Mouse (Mus musculus): ENCODE measurements around the gene Cldn20. TPM values are rescaled to one million over a fixed set of nuclear protein-coding genes. Genes with fewer than 3 reads are reported as not detected.

Gene Cldn20
- polyA plus RNA-seq, 1 experiment from 2014 or later, result 0.32 TPM

DNA sequence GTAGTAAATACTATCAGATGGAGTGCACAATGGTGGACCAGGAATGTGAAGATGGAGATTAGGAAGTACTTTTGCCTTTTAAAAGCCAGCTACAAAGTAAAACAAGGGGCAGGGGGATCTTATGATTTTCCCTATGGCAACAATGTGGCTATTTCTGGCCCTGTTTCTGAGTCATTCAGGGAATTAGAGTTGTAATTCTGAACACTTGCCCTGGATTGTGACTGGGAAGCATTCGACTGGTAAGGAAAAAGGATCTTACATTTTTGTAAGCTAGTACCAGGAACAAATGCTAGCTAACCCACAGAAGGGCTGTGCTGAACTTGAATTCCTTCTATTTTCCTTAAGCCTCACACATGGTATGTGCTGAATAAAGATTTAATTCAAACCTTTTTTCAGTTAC, 713 bp upstream of the Cldn20 start:
- 84% methylated on average over 1 of the region's 1 CpGs for WGBS
- no peak overlapping the region for H3K4me3 ChIP-seq
- H3K27ac ChIP-seq, result no peak overlapping the region
- H3K9me3 ChIP-seq, result no peaks in the 10 kb centered on the region
- no peak overlapping the region for H3K4me2 ChIP-seq
- no peaks in the 10 kb centered on the region for H3K4me1 ChIP-seq
- H3K36me3 ChIP-seq, result no peaks in the 10 kb centered on the region
- H3K9ac ChIP-seq, result no peak overlapping the region
- H3K27me3 ChIP-seq, result no peaks in the 10 kb centered on the region
- no peak for ATAC-seq (ENCODE audit: borderline replicate concordance, extremely low read depth, low FRiP score, low TSS enrichment)

- no peaks in the 10 kb centered on the region for H3K4me1 ChIP-seq
These were observed 1.1 kb downstream of the Cldn20 start for GRCm38 (mm10) chr17:3533425-3533824.

DNA sequence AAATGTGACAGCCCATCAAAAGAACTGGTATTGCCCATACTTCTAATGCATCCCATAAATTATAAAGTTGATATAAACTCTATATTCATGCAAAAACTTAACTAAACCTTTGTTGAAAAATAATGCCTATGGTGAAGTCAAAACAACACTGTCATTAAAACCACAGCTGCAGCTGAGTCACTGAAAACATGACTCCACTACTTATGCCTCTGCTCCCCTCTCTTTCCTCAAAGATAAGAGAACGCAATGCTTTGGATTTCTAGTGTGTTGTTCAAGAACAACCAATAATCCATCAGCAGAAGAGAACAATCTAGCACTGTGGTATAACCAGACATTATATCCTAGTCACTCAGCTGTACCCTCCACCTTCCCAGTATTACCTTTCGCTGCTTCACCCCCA, 8.0 kb downstream of the Cldn20 start:
- Histone ChIP-seq H3K27me3 (no peaks in the 10 kb centered on the region), H3K4me3 (no peak overlapping the region), H3K4me1 (no peaks in the 10 kb centered on the region), H3K4me2 (no peak overlapping the region), H3K9me3 (no peaks in the 10 kb centered on the region), H3K9ac (no peak overlapping the region), H3K36me3 (peaks cover 2% of the 10 kb centered on the region; the same call in 1 of the 2 replicates), H3K27ac (no peak overlapping the region)
- 80% methylated on average over 2 of the region's 2 CpGs for WGBS
- ATAC-seq (ENCODE audit: borderline replicate concordance, extremely low read depth, low FRiP score, low TSS enrichment), result no peak

More at GRCm38 (mm10) chr17:3533425-3533824, 1.1 kb downstream of the Cldn20 start:
- no peak overlapping the region for H3K4me2 ChIP-seq
- no peaks in the 10 kb centered on the region for H3K27me3 ChIP-seq
- H3K9ac ChIP-seq, result no peak overlapping the region
- H3K9me3 ChIP-seq, result no peaks in the 10 kb centered on the region
- ATAC-seq (ENCODE audit: borderline replicate concordance, extremely low read depth, low FRiP score, low TSS enrichment), result no peak
- WGBS, result 23% methylated on average over 1 of the region's 1 CpGs
- H3K36me3 ChIP-seq, result no peaks in the 10 kb centered on the region
- no peak overlapping the region for H3K27ac ChIP-seq
- H3K4me3 ChIP-seq, result no peak overlapping the region

- H3K27me3 ChIP-seq, result no peaks in the 10 kb centered on the region
- no peaks in the 10 kb centered on the region for H3K9me3 ChIP-seq
- no peaks in the 10 kb centered on the region for H3K4me1 ChIP-seq
- peaks cover 4% of the 10 kb centered on the region; the same call in 1 of the 2 replicates for H3K36me3 ChIP-seq
- no peak for ATAC-seq (ENCODE audit: borderline replicate concordance, extremely low read depth, low FRiP score, low TSS enrichment)
- H3K9ac ChIP-seq, result no peak overlapping the region
- H3K4me3 ChIP-seq, result no peak overlapping the region
- H3K4me2 ChIP-seq, result no peak overlapping the region
- no peak overlapping the region for H3K27ac ChIP-seq
- 52% methylated on average over 5 of the region's 5 CpGs for WGBS
These were observed 8.7 kb downstream of the Cldn20 start for GRCm38 (mm10) chr17:3541033-3541432.

DNA sequence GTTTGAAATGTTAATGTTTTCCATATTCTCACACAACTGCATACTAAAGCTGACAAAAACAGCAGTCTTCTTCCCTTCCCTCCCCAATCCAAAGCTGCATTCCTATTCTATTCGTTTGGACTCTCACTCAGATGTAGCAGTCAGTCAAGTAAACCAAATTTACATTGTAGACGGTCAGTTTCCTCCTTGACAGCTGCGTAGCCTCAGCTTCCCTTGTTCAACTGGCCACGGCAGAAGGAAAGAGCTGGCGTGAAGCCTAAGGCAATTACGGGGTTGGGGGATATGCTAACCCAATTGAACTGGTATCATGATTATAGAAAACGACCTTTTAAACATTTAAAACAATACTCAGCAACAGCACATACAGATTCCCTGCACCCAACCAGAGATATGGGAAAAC, 15.4 kb downstream of the Cldn20 start:
- no peak overlapping the region for H3K4me3 ChIP-seq
- 49% methylated on average over 7 of the region's 7 CpGs for WGBS
- no peaks in the 10 kb centered on the region for H3K4me1 ChIP-seq
- no peak overlapping the region for H3K27ac ChIP-seq
- no peak overlapping the region for H3K4me2 ChIP-seq
- H3K36me3 ChIP-seq, result 0 out of 2 replicates have a peak, but pooled peaks cover 2% of the 10 kb centered on the region
- no peaks in the 10 kb centered on the region for H3K27me3 ChIP-seq
- H3K9me3 ChIP-seq, result no peaks in the 10 kb centered on the region
- H3K9ac ChIP-seq, result no peak overlapping the region
- ATAC-seq (ENCODE audit: borderline replicate concordance, extremely low read depth, low FRiP score, low TSS enrichment), result no peak

GRCm38 (mm10) chr17:3556251-3556650, 23.9 kb downstream of the Cldn20 start:
- Histone ChIP-seq H3K9me3 (no peaks in the 10 kb centered on the region), H3K9ac (no peak overlapping the region), H3K4me1 (peaks cover 7% of the 10 kb centered on the region; the same call in 1 of the 2 replicates), H3K27ac (no peak overlapping the region), H3K4me2 (peak overlapping the region; percentile 66), H3K36me3 (no peaks in the 10 kb centered on the region), H3K4me3 (peak overlapping the region; percentile 75; the same call in 1 of the 2 replicates), H3K27me3 (no peaks in the 10 kb centered on the region)
- no peak for ATAC-seq (ENCODE audit: borderline replicate concordance, extremely low read depth, low FRiP score, low TSS enrichment)
- WGBS, result 51% methylated on average over 1 of the region's 1 CpGs

- 1% methylated on average over 60 of the region's 60 CpGs for WGBS
- no peaks in the 10 kb centered on the region for H3K36me3 ChIP-seq
- ATAC-seq (ENCODE audit: borderline replicate concordance, extremely low read depth, low FRiP score, low TSS enrichment), result peak; percentile 99
These were observed 25.3 kb downstream of the Cldn20 start, which contains the start of gene Tfb1m for GRCm38 (mm10) chr17:3557331-3558311. Gene Tfb1m (minus strand): TSS chr17:3557781.

GRCm38 (mm10) chr17:3558356-3558870, 26.1 kb downstream of the Cldn20 start:
- Histone ChIP-seq H3K27ac (peak overlapping the region; percentile 90), H3K4me3 (peak overlapping the region; percentile 75), H3K27me3 (no peaks in the 10 kb centered on the region), H3K9me3 (no peaks in the 10 kb centered on the region), H3K36me3 (no peaks in the 10 kb centered on the region), H3K9ac (0 out of 2 replicates have a peak overlapping the region, but pooled peaks have one; percentile 33), H3K4me2 (peak overlapping the region; percentile 66), H3K4me1 (peaks cover 7% of the 10 kb centered on the region; the same call in 1 of the 2 replicates)
- no peak for ATAC-seq (ENCODE audit: borderline replicate concordance, extremely low read depth, low FRiP score, low TSS enrichment)
- 72% methylated on average over 9 of the region's 9 CpGs for WGBS

More at GRCm38 (mm10) chr17:3557331-3558311, 25.3 kb downstream of the Cldn20 start, which contains the start of gene Tfb1m:
- peak within 1 kb of the TSS; percentile 90 for H3K27ac ChIP-seq
- peak within 1 kb of the TSS; percentile 49 for H3K9ac ChIP-seq
- H3K4me2 ChIP-seq, result peak within 1 kb of the TSS; percentile 66
- H3K27me3 ChIP-seq, result no peaks in the 10 kb centered on the region
- no peaks in the 10 kb centered on the region for H3K9me3 ChIP-seq
- peaks cover 7% of the 10 kb centered on the region; the same call in 1 of the 2 replicates for H3K4me1 ChIP-seq
- peak within 1 kb of the TSS; percentile 75 for H3K4me3 ChIP-seq

GRCm38 (mm10) chr17:3560534-3560933, 28.2 kb downstream of the Cldn20 start:
- Histone ChIP-seq H3K9me3 (no peaks in the 10 kb centered on the region), H3K4me2 (no peak overlapping the region), H3K27me3 (no peaks in the 10 kb centered on the region), H3K9ac (no peak overlapping the region), H3K4me3 (no peak overlapping the region), H3K4me1 (peaks cover 7% of the 10 kb centered on the region; the same call in 1 of the 2 replicates), H3K36me3 (no peaks in the 10 kb centered on the region), H3K27ac (no peak overlapping the region)
- 71% methylated on average over 3 of the region's 3 CpGs for WGBS
- ATAC-seq (ENCODE audit: borderline replicate concordance, extremely low read depth, low FRiP score, low TSS enrichment), result no peak

- Histone ChIP-seq H3K9me3 (no peaks in the 10 kb centered on the region), H3K4me3 (no peak overlapping the region), H3K9ac (no peak overlapping the region), H3K27me3 (no peaks in the 10 kb centered on the region), H3K27ac (no peak overlapping the region), H3K4me1 (no peaks in the 10 kb centered on the region), H3K4me2 (no peak overlapping the region), H3K36me3 (no peaks in the 10 kb centered on the region)
- 51% methylated on average over 8 of the region's 8 CpGs for WGBS
- no peak for ATAC-seq (ENCODE audit: borderline replicate concordance, extremely low read depth, low FRiP score, low TSS enrichment)
These were observed 30.1 kb downstream of the Cldn20 start for GRCm38 (mm10) chr17:3562405-3562804.

DNA sequence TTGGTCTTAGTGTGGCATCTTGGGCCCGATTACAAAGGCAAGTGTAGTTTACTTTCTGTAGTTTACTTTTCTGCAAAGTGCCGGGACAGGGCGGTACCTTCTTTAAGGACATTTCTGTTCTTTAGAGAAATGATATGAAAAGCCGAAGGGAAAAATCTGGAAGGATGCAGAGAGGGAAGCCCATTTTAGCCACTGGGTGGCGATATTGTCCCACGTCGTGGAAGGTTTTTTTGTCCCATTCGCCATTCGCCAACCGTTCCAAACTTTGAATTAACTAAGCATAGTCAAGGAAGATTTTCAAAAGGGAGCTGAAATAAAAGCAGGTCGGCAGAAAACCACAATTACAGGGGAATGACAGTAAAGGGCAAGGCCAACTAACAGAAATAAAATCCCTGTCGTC, 38.5 kb downstream of the Cldn20 start:
- H3K27me3 ChIP-seq, result no peaks in the 10 kb centered on the region
- ATAC-seq (ENCODE audit: borderline replicate concordance, extremely low read depth, low FRiP score, low TSS enrichment), result no peak
- no peak overlapping the region for H3K27ac ChIP-seq
- H3K4me1 ChIP-seq, result no peaks in the 10 kb centered on the region; the same call in 1 of the 2 replicates
- under 1% methylated on average over 12 of the region's 12 CpGs for WGBS
- no peak overlapping the region; the same call in 1 of the 2 replicates for H3K4me3 ChIP-seq
- H3K36me3 ChIP-seq, result no peaks in the 10 kb centered on the region
- H3K9me3 ChIP-seq, result no peaks in the 10 kb centered on the region
- no peak overlapping the region for H3K9ac ChIP-seq
- peak overlapping the region; percentile 48 for H3K4me2 ChIP-seq
